Mouse (Mus musculus): ENCODE results near the gene Appbp2. TPM values are rescaled to one million over a fixed set of nuclear protein-coding genes. Genes with fewer than 3 reads are reported as not detected.
A peak's percentile ranks its signal among the peaks of the same experiment; 100 is the strongest.

Gene Appbp2
- polyA plus RNA-seq, 1 experiment, result 8.3 TPM

- no peak for TF ChIP-seq GATA1 (IDR thresholded peaks at IDR 0.05; ENCODE audit: low read length)
Observed at GRCm38 (mm10) chr11:85249338-85249737, 14.4 kb upstream of the Appbp2 start.

DNA sequence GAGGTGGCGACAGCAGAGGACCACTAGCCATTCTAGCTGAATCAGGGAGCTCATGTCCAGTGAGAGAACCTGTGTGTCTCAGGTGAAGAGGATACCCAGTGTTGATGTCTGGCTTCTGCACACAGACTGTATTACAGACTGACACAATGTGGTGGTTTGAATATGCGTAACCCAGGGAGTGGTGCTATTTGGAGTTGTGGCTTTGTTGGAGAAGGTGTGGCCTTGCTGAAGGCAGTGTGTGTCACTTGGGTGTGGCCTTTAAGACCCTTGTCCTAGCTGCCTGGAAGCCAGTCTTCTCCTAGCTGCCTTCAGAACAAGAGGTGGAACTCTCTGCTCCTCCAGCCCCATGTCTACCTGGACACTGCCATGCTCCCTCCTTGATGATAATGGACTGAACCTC, 13.2 kb upstream of the Appbp2 start:
- no peak for TF ChIP-seq GATA1 (IDR thresholded peaks at IDR 0.05; ENCODE audit: low read length)

- TF ChIP-seq GATA1 (IDR thresholded peaks at IDR 0.05; ENCODE audit: low read length), result no peak
Observed at GRCm38 (mm10) chr11:85241226-85241625, 6.3 kb upstream of the Appbp2 start.

- TF ChIP-seq GATA1 (IDR thresholded peaks at IDR 0.05; ENCODE audit: low read length), result no peak
Observed at GRCm38 (mm10) chr11:85240211-85240610, 5.3 kb upstream of the Appbp2 start.

GRCm38 (mm10) chr11:85234363-85234989, 454 bp downstream of the Appbp2 start:
- TF ChIP-seq GATA1 (IDR thresholded peaks at IDR 0.05; ENCODE audit: low read length), result no peak

GRCm38 (mm10) chr11:85233676-85234210, 1.2 kb downstream of the Appbp2 start:
- TF ChIP-seq GATA1 (IDR thresholded peaks at IDR 0.05; ENCODE audit: low read length), result no peak

DNA sequence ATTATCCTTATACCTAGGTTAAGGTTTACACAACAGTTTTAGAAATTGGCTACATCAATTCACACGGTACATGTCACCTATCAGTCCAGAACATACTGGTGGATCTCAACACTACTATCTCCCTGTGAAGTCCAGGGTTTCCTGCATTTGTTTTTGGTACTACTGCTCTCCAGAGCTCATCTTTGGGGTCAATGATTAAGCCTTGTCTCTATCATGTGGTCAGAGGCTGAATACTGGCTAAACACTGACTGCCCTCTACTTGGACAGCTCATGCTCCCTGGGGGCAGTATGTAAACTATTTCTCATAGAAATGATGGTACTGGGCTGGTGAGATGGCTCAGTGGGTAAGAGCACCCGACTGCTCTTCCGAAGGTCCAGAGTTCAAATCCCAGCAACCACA, 11.7 kb downstream of the Appbp2 start:
- no peak for TF ChIP-seq GATA1 (IDR thresholded peaks at IDR 0.05; ENCODE audit: low read length)

- no peak for TF ChIP-seq GATA1 (IDR thresholded peaks at IDR 0.05; ENCODE audit: low read length)
Observed at GRCm38 (mm10) chr11:85222561-85222960, 12.4 kb downstream of the Appbp2 start.

DNA sequence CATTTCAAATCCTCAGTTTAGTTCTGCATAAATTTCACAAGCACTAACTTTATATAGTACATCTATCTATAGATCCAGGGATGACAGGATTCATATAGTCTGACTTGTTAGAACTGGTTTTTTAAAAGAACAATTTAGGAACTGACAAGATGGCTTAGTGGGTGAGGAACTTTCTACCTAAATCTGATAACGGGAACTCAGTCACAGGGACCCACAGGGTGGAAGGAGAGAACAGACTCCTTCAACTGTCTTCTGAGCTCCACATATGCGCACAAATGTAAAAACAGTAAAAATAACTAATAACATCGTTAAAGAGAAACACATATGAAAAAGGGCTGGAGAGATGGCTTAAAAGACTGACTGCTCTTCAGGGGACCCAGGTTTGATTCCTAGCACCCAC, 15.9 kb downstream of the Appbp2 start:
- no peak for TF ChIP-seq GATA1 (IDR thresholded peaks at IDR 0.05; ENCODE audit: low read length)

DNA sequence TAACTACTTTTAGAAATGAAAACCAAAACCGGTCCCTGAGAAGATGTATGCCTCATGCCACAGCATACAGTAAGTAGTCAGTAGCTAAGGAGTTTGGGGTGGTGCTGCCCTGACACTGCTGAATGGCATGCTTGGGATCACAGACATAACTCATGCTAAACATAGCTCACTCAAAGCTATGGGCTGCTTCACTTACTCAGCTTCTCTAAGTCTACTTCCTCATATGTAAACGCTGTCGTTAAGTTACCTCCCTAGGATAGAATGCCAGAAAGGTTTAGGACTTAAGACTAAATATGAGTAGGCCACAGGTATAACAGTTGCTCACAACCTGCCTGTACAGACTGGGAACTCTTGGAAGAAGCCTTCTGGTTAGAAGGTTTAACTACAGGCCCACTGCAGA, 20.3 kb downstream of the Appbp2 start:
- no peak for TF ChIP-seq GATA1 (IDR thresholded peaks at IDR 0.05; ENCODE audit: low read length)

DNA sequence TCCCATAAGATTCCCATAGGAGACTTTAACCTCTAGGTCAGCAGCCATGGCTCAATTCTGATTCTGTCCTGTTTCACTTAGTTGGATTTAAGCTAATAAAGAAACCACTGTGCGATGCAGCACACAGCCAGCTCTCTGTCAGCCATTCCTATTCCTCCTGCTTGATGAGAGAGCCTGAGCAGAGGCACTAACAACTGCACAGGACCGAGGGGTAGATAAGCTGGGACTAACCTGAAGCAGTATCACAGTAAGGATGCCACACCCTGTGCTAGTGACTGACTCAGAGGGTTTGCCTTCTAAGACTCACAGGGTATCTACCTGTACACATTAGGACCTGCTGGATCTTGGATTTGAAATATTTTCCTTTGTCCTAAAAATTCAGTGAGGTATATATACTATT, 21.7 kb downstream of the Appbp2 start:
- TF ChIP-seq GATA1 (IDR thresholded peaks at IDR 0.05; ENCODE audit: low read length), result no peak

DNA sequence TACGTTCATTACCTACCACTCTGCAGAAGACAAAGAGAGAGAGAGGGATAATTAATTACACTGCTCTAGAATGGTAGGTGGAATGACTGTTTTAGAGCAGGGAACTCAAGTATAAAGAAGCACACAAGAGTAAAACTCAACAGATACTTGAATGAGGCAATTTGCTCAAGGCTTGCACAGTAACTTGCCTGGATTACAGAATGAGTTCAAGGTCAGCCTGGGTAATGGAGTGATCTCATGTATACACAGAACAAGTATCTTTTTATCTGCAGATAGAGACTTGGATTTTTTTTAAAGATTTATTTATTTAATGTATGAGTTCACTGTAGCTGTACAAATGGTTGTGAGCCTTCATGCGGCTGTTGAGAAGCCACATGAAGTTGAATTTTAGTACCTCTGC, 23.8 kb downstream of the Appbp2 start:
- TF ChIP-seq GATA1 (IDR thresholded peaks at IDR 0.05; ENCODE audit: low read length), result no peak

GRCm38 (mm10) chr11:85206231-85206630, 28.7 kb downstream of the Appbp2 start:
- no peak for TF ChIP-seq GATA1 (IDR thresholded peaks at IDR 0.05; ENCODE audit: low read length)

DNA sequence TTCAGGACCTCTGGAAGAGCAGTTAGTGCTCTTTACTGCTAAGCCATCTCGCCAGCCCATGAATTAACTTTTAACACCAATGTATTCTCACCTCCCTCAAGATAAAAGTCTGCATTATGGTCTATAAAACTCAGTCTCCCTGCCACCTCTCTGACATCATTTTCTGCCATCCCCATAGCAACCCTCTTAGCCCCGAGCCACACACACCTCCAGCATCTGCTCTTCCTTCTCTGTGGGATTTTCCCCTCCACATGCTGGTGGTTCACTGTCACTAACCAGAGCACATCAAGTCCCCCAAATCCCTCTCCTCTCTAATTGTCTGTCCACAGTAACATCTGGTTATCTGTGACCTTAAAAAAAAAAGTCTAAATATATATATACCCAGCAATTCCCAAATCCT, 36.0 kb downstream of the Appbp2 start:
- no peak for TF ChIP-seq GATA1 (IDR thresholded peaks at IDR 0.05; ENCODE audit: low read length)

DNA sequence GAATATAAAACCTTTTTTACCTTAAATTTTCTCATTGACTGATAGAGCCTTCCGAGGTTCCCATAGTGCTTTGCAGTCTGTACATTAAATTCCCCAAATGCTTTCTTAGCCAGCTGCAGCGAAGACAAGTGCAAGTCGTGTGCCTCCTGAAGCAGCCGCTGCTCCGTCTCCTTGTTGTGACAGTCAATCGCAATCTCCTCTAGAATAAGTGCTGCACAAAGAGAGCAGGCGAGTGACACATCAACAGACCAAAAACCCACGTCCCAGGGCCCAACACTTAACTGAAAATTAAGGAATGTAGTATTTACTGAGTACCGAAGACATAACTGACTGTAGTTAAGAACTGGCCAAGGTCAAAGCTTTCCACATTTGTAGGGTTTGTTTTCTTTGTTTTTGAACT, 38.9 kb downstream of the Appbp2 start:
- no peak for TF ChIP-seq GATA1 (IDR thresholded peaks at IDR 0.05; ENCODE audit: low read length)

GRCm38 (mm10) chr11:85194206-85194605, 40.7 kb downstream of the Appbp2 start:
- TF ChIP-seq GATA1 (IDR thresholded peaks at IDR 0.05; ENCODE audit: low read length), result no peak

- TF ChIP-seq GATA1 (IDR thresholded peaks at IDR 0.05; ENCODE audit: low read length), result no peak
Observed at GRCm38 (mm10) chr11:85190741-85191140, 44.2 kb downstream of the Appbp2 start.

DNA sequence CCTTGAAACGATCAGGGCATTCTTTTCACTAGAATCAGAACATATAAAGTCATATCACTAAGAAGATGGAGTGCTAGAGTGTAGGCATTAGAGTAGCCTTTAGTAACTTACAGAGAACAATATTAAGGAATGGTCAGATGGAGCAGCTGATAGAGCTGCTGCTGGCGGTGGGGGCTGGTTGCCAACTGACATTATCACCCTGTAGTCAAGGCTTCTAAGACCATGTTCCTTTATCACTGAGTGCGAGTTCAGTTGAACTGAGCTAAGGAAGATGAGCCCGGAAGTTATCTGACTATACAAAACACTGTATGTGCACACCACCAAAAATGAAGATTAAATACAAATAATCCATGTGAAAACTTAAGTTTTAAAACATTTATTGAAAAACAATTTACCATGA, 45.8 kb downstream of the Appbp2 start:
- TF ChIP-seq GATA1 (IDR thresholded peaks at IDR 0.05; ENCODE audit: low read length), result peak; percentile 45
